Mouse (Mus musculus) Muller cell, postnatal 12 days (primary cell): ENCODE data around the gene Cpped1.

ENCODE experiments used
- DNase-seq: peaks from one replicate; pipeline ENCODE4 v3.0.0-alpha.2; 2015; ENCODE audit errors: inconsistent ontology term

Cpped1 gene

GRCm38 (mm10) chr16:11772318-11772717 lies 136.9 kb downstream of the Cpped1 start:
- no peak for DNase-seq

DNA sequence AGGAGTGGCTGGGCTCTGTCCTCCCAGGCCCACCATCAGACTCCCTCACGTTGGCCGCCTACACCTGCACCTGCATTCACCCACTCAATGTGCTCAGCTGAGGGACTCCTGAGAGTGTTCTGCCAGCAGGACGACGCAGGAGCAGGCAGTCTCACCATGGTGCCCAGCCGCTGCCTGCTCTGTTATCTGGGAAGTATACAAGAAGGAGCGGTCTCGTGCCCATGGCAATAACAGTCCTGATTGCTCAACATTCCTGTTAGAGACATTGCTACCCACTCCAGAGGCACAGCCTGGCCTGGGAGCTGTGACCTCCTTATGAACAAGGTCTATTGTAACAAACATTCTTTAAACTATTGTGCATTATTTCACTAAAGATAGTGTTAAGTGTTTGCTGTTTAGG lies 151.3 kb downstream of the Cpped1 start:
- no peak for DNase-seq

- DNase-seq, result no peak
These were observed 151.8 kb downstream of the Cpped1 start for GRCm38 (mm10) chr16:11757471-11757870.

- no peak for DNase-seq
These were observed 152.5 kb downstream of the Cpped1 start for GRCm38 (mm10) chr16:11756598-11757245.

DNA sequence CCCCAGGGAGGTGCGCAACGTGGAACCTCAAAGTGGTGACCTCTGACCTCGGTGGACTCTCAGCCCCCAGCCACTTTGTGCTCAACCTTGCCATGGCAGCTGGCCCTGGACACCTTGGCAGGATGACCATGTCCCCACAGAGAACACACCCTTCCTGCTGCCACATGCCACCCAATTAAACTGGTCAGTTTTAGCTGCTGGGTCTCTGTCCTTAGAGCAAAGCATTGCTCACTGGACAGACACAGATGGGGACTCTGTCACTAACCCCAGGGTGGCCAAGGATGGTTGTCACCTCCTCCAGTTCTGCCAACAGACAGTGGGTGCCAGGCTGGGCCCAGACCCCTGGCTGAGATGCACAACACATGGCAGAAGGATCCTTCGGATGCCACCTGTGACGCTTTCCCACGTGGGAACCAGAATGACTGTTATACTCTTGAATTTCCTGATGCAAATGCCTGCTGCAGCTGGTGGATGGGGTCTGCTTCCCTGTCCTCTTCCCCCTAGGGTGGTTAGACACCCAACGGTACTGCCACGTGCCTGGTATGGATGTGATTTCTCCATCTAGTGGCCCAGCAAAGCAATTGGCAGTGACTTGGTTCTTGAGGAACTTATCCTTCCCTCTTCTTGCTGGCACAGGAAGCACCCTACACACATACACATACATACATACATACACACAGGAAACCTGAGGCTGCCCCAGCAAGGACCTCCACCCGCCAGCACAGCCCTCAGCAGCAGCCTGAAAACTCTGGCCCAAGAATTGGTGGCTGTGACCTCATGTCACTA lies 153.8 kb downstream of the Cpped1 start:
- no peak for DNase-seq

DNA sequence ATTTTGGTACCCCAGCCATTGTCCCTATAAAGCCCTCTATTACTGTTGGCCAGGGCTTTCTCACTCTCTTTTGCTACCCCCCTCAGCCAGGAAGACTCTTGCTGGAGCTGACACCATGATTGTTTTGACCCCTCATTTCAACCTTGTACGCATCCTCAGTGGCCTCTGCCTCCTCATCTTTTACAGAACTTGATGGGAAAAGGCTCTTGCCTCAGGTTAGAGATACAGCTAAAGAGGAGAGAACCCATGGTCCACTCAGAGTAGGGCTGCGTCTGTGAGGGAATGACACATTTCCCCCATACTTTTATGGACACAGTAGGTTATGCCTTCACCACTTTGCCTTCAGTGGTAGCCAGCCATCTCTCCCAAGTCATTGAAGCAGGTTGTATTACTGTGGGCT lies 155.1 kb downstream of the Cpped1 start:
- DNase-seq, result no peak
